In genomic region chr7:45567780-45568516, GRCm38 (mm10) we compare ENCODE assay signal across 1 mouse cellular context.
TF ChIP-seq lines count a peak whose summit lies in the region.

No protein-coding gene starts in this region.

TF ChIP-seq in ES-E14, 5 proteins besides CTCF, POLR2A, EP300 and RAD21:
- TF ChIP-seq ZNF384 (IDR thresholded peaks at IDR 0.05; ENCODE audit: low read depth, low read length) (no peak), HCFC1 (IDR thresholded peaks at IDR 0.05; ENCODE audit: borderline replicate concordance, insufficient read depth, low read length) (no peak), ZC3H11A (IDR thresholded peaks at IDR 0.05; ENCODE audit: borderline replicate concordance, low read depth, low read length) (no peak), MAFK (IDR thresholded peaks at IDR 0.05; ENCODE audit: insufficient read depth, low read depth, low read length) (no peak), CHD2 (IDR thresholded peaks at IDR 0.05; ENCODE audit: low read depth, low read length) (no peak)
TF ChIP-seq in ES-E14: peak in this region for 0.
